Comparison of ENCODE assay signal across 17 mouse cellular contexts in genomic region chr5:131992268-131992667, GRCm38 (mm10).
DNase-seq lines count a peak whose midpoint lies in the region; ATAC-seq and TF ChIP-seq lines count a peak whose summit lies in the region.
"Had no signal": no experiment of that assay in that cellular context is flagged by ENCODE, and none has a peak within 500 bp of the region (broad histone marks: within the 10 kb centered on the region; RNA-seq: fewer than 3 reads in every experiment).

No protein-coding gene starts in this region.

- WGBS in limb, embryonic 12.5 days: 79% methylated on average over 6 of the region's 6 CpGs
- WGBS in limb, embryonic 10.5 days: 82% methylated on average over 6 of the region's 6 CpGs
- 85% methylated on average over 6 of the region's 6 CpGs for WGBS in midbrain, embryonic 15.5 days

- intact Hi-C loops in gastrocnemius, adult 2 months (cut with DNase I): no loop called here
- intact Hi-C loops in gastrocnemius, postnatal 36 days (cut with DNase I): no loop called here
- intact Hi-C loops in left cerebral cortex, postnatal 14 days (cut with DNase I): no loop called here

- no peaks in the 10 kb centered on the region for H3K27me3 ChIP-seq in limb, embryonic 12.5 days
- H3K27me3 ChIP-seq in limb, embryonic 10.5 days (ENCODE audit: low read depth, poor library complexity, severe bottlenecking): no peaks in the 10 kb centered on the region
- no peaks in the 10 kb centered on the region for H3K27me3 ChIP-seq in midbrain, embryonic 15.5 days (replicated peaks)
- H3K27me3 ChIP-seq: forebrain, embryonic 13.5 days; heart, embryonic 12.5 days; intestine, embryonic 15.5 days; liver, embryonic 13.5 days; neural tube, embryonic 15.5 days had no signal

- peak overlapping the region; percentile 26; the same call in 1 of the 2 replicates for H3K4me2 ChIP-seq in limb, embryonic 12.5 days
- no peak overlapping the region for H3K4me2 ChIP-seq in midbrain, embryonic 15.5 days
- H3K4me2 ChIP-seq: forebrain, embryonic 13.5 days; heart, embryonic 12.5 days; intestine, embryonic 15.5 days; liver, embryonic 13.5 days; neural tube, embryonic 15.5 days had no signal

- peak overlapping the region; percentile 41 for H3K4me3 ChIP-seq in gastrocnemius, adult 2 months
- no peak overlapping the region for H3K4me3 ChIP-seq in limb, embryonic 12.5 days (replicated peaks)
- no peak overlapping the region for H3K4me3 ChIP-seq in limb, embryonic 10.5 days
- no peak overlapping the region for H3K4me3 ChIP-seq in midbrain, embryonic 15.5 days
- H3K4me3 ChIP-seq: forebrain, embryonic 13.5 days; heart, embryonic 12.5 days; intestine, embryonic 15.5 days; liver, embryonic 13.5 days; neural tube, embryonic 15.5 days had no signal

- ATAC-seq in limb, embryonic 12.5 days (ENCODE audit: insufficient number of reproducible peaks, insufficient read depth, low FRiP score, low TSS enrichment, low read depth): no peak
- ATAC-seq in midbrain, embryonic 15.5 days (replicated peaks): no peak
- ATAC-seq: forebrain, embryonic 13.5 days; intestine, embryonic 15.5 days; Patski had no signal

- H3K9me3 ChIP-seq in limb, embryonic 12.5 days: no peaks in the 10 kb centered on the region
- no peaks in the 10 kb centered on the region for H3K9me3 ChIP-seq in limb, embryonic 10.5 days (replicated peaks)
- H3K9me3 ChIP-seq in midbrain, embryonic 15.5 days: no peaks in the 10 kb centered on the region
- H3K9me3 ChIP-seq: forebrain, embryonic 13.5 days; heart, embryonic 12.5 days; intestine, embryonic 15.5 days; liver, embryonic 13.5 days; neural tube, embryonic 15.5 days had no signal

- no peak for DNase-seq in gastrocnemius, adult 2 months
- no peak for DNase-seq in gastrocnemius, postnatal 36 days
- DNase-seq in limb, embryonic 10.5 days (ENCODE audit: low spot score): no peak
- peak; percentile 11 to 31 for DNase-seq in left cerebral cortex, postnatal 14 days (ENCODE audit: low spot score in 2 of 2)
- no peak for DNase-seq in adrenal gland, postnatal 14 days
- DNase-seq: cerebellum, adult 11 months; cerebellum, postnatal 36 days; gastrocnemius, postnatal 14 days; liver, embryonic 13.5 days; thymus, postnatal 25 days had no signal

- H3K36me3 ChIP-seq in limb, embryonic 12.5 days: no peaks in the 10 kb centered on the region
- no peaks in the 10 kb centered on the region for H3K36me3 ChIP-seq in limb, embryonic 10.5 days
- no peaks in the 10 kb centered on the region for H3K36me3 ChIP-seq in midbrain, embryonic 15.5 days (replicated peaks)
- H3K36me3 ChIP-seq: heart, embryonic 12.5 days; intestine, embryonic 15.5 days; liver, embryonic 13.5 days; neural tube, embryonic 15.5 days had no signal

- H3K4me1 ChIP-seq in limb, embryonic 12.5 days (replicated peaks): peaks cover 31% of the 10 kb centered on the region
- peaks cover 36% of the 10 kb centered on the region for H3K4me1 ChIP-seq in limb, embryonic 10.5 days
- H3K4me1 ChIP-seq in midbrain, embryonic 15.5 days: 0 out of 2 replicates have a peak, but pooled peaks cover 5% of the 10 kb centered on the region
- H3K4me1 ChIP-seq: liver, embryonic 13.5 days had no signal

- no peak for TF ChIP-seq CTCF in gastrocnemius, adult 2 months (IDR thresholded peaks at IDR 0.05)

- no peak overlapping the region for H3K27ac ChIP-seq in gastrocnemius, adult 2 months
- H3K27ac ChIP-seq in limb, embryonic 12.5 days: peak overlapping the region; percentile 80
- no peak overlapping the region for H3K27ac ChIP-seq in limb, embryonic 10.5 days
- no peak overlapping the region for H3K27ac ChIP-seq in midbrain, embryonic 15.5 days
- H3K27ac ChIP-seq: forebrain, embryonic 13.5 days; intestine, embryonic 15.5 days; liver, embryonic 13.5 days; neural tube, embryonic 15.5 days had no signal

- H3K9ac ChIP-seq in limb, embryonic 12.5 days (replicated peaks): no peak overlapping the region
- H3K9ac ChIP-seq in midbrain, embryonic 15.5 days: no peak overlapping the region
- H3K9ac ChIP-seq: forebrain, embryonic 13.5 days; heart, embryonic 12.5 days; intestine, embryonic 15.5 days; liver, embryonic 13.5 days; neural tube, embryonic 15.5 days had no signal

Comparison
In these comparisons a context has a peak if more than half of its experiments do, and no peak if none do; other contexts are left out.
1. DNase-seq: peak in left cerebral cortex, postnatal 14 days (2 of 2); none in gastrocnemius, adult 2 months (single experiment), gastrocnemius, postnatal 36 days (0 of 2), limb, embryonic 10.5 days (single experiment) and adrenal gland, postnatal 14 days (single experiment).